Mouse (Mus musculus) MEL (cell line): ENCODE measurements around the gene Kcnj9. TPM values are rescaled to one million over a fixed set of nuclear protein-coding genes. Genes with fewer than 3 reads are reported as not detected.

ENCODE experiments used
- DNase-seq: peaks from one replicate; pipeline ENCODE4 v3.0.0; 2011; ENCODE audit warnings: low read depth, low spot score
- H3K27ac ChIP-seq: 2 replicates; pipeline ENCODE4 v1.5.1; 2012; ENCODE audit warnings: low read depth, mild to moderate bottlenecking, control low read depth, low read length, moderate library complexity; ENCODE audit not compliant: control insufficient read depth
- H3K27me3 ChIP-seq, 2 experiments: fragments of 150-350 bp in 1 of 2; sonication (generic) in 1 of 2; 2 replicates each; pipeline ENCODE4 v1.6.1; 2012; ENCODE audit warnings: low read length in 2 of 2, mild to moderate bottlenecking in 2 of 2, improper control_type of control experiment in 1 of 2, moderate library complexity in 1 of 2; ENCODE audit not compliant: insufficient read depth in 2 of 2, control insufficient read depth in 1 of 2
- H3K36me3 ChIP-seq, 2 experiments: 2 replicates each; pipeline ENCODE4 v1.6.1; 2012 to 2014; ENCODE audit warnings: low read length in 2 of 2, improper control_type of control experiment in 1 of 2, inconsistent platforms in 1 of 2, mild to moderate bottlenecking in 1 of 2; ENCODE audit not compliant: insufficient read depth in 2 of 2, control insufficient read depth in 1 of 2
- H3K4me1 ChIP-seq, 2 experiments: fragments of 150-350 bp in 1 of 2; sonication (generic) in 1 of 2; 2 replicates each; pipeline ENCODE4 v1.6.1; 2012; ENCODE audit warnings: low read length in 2 of 2, improper control_type of control experiment in 1 of 2, mild to moderate bottlenecking in 1 of 2; ENCODE audit not compliant: insufficient read depth in 2 of 2, control insufficient read depth in 1 of 2
- H3K4me3 ChIP-seq, 2 experiments: fragments of 150-350 bp in 1 of 2; sonication (generic) in 1 of 2; 2 replicates each; pipeline ENCODE4 v1.5.1; 2012; ENCODE audit warnings: low read depth in 2 of 2, low read length in 2 of 2, mild to moderate bottlenecking in 2 of 2, moderate library complexity in 2 of 2, control low read depth in 1 of 2, improper control_type of control experiment in 1 of 2; ENCODE audit not compliant: control insufficient read depth in 1 of 2, insufficient read depth in 1 of 2
- H3K79me2 ChIP-seq: 2 replicates; pipeline ENCODE4 v1.6.1; 2012; ENCODE audit warnings: mild to moderate bottlenecking, low read length, moderate library complexity; ENCODE audit not compliant: control insufficient read depth, poor library complexity, insufficient read depth
- H3K9ac ChIP-seq: 2 replicates; pipeline ENCODE4 v1.6.1; 2012; ENCODE audit warnings: low read depth, mild to moderate bottlenecking, control low read depth, low read length, moderate library complexity; ENCODE audit not compliant: control insufficient read depth, poor library complexity, severe bottlenecking
- H3K9me3 ChIP-seq: fragments of 150-350 bp; sonication (generic); replicated peaks from 2 replicates; pipeline ENCODE4 v1.6.1; 2012; ENCODE audit warnings: mild to moderate bottlenecking, low read length, improper control_type of control experiment, moderate library complexity; ENCODE audit not compliant: insufficient read depth
- BHLHE40 ChIP-seq: IDR thresholded peaks from 2 replicates; pipeline ENCODE4 v1.6.1; 2012; ENCODE audit warnings: low read depth, mild to moderate bottlenecking, inconsistent platforms, low read length, improper control_type of control experiment, borderline replicate concordance
- CTCF ChIP-seq, 3 experiments: IDR thresholded peaks in 2 of 3; conservative IDR thresholded peaks in 1 of 3; 2 replicates each; pipeline ENCODE4 v1.5.1; 2011 to 2012; ENCODE audit warnings: low read length in 3 of 3, low read depth in 2 of 3, mild to moderate bottlenecking in 2 of 3, improper control_type of control experiment in 1 of 3, inconsistent platforms in 1 of 3, mixed read lengths in 1 of 3, moderate library complexity in 1 of 3; ENCODE audit not compliant: control insufficient read depth in 1 of 3, insufficient read depth in 1 of 3, poor library complexity in 1 of 3, severe bottlenecking in 1 of 3
- EP300 ChIP-seq, 2 experiments: IDR thresholded peaks; 2 replicates each; pipeline ENCODE4 v1.6.1; 2011; ENCODE audit warnings: improper control_type of control experiment in 2 of 2, low read length in 2 of 2, low read depth in 1 of 2, mild to moderate bottlenecking in 1 of 2
- ETS1 ChIP-seq: IDR thresholded peaks from 2 replicates; pipeline ENCODE4 v1.6.1; 2012; ENCODE audit warnings: low read depth, mild to moderate bottlenecking, inconsistent platforms, low read length, improper control_type of control experiment, moderate library complexity
- GABPA ChIP-seq: IDR thresholded peaks from 2 replicates; pipeline ENCODE4 v1.6.1; 2012; ENCODE audit warnings: low read depth, mild to moderate bottlenecking, inconsistent platforms, low read length, improper control_type of control experiment, moderate library complexity
- MAX ChIP-seq: IDR thresholded peaks from 2 replicates; pipeline ENCODE4 v1.6.1; 2011; ENCODE audit warnings: low read length, improper control_type of control experiment
- MAZ ChIP-seq: IDR thresholded peaks from 2 replicates; pipeline ENCODE4 v1.6.1; 2012; ENCODE audit warnings: low read depth, mild to moderate bottlenecking, inconsistent platforms, low read length, improper control_type of control experiment
- MYC ChIP-seq: IDR thresholded peaks from 2 replicates; pipeline ENCODE4 v1.6.1; 2011; ENCODE audit warnings: low read depth, mild to moderate bottlenecking, low read length, improper control_type of control experiment, moderate library complexity
- NELFE ChIP-seq: IDR thresholded peaks from 2 replicates; pipeline ENCODE4 v1.6.1; 2011; ENCODE audit warnings: low read depth, low read length, improper control_type of control experiment
- NRF1 ChIP-seq: IDR thresholded peaks from 2 replicates; pipeline ENCODE4 v1.6.1; 2014; ENCODE audit warnings: low read depth, mild to moderate bottlenecking, inconsistent platforms, low read length, improper control_type of control experiment, moderate library complexity; ENCODE audit not compliant: poor library complexity, insufficient read depth, severe bottlenecking
- POLR2AphosphoS2 ChIP-seq: IDR thresholded peaks from 2 replicates; pipeline ENCODE4 v1.6.1; 2011; ENCODE audit warnings: low read length, improper control_type of control experiment
- POLR2AphosphoS5 ChIP-seq: IDR thresholded peaks from 2 replicates; pipeline ENCODE4 v1.6.1; 2012; ENCODE audit warnings: low read depth, borderline replicate concordance, mild to moderate bottlenecking, inconsistent platforms, low read length, moderate library complexity, mixed read lengths
- RAD21 ChIP-seq: IDR thresholded peaks from 2 replicates; pipeline ENCODE4 v1.6.1; 2011; ENCODE audit warnings: mild to moderate bottlenecking, low read depth, low read length, improper control_type of control experiment
- SIN3A ChIP-seq: IDR thresholded peaks from 2 replicates; pipeline ENCODE4 v1.6.1; 2012; ENCODE audit warnings: low read length, improper control_type of control experiment, inconsistent platforms
- SMC3 ChIP-seq: IDR thresholded peaks from 2 replicates; pipeline ENCODE4 v1.6.1; 2011; ENCODE audit warnings: low read depth, low read length, improper control_type of control experiment
- TBP ChIP-seq: IDR thresholded peaks from 2 replicates; pipeline ENCODE4 v1.8.0; 2011; ENCODE audit warnings: low read depth, low read length, improper control_type of control experiment
- TCF12 ChIP-seq: IDR thresholded peaks from 2 replicates; pipeline ENCODE4 v1.6.1; 2014; ENCODE audit warnings: low read depth, mild to moderate bottlenecking, inconsistent platforms, low read length, improper control_type of control experiment, moderate library complexity
- UBTF ChIP-seq: IDR thresholded peaks from 2 replicates; pipeline ENCODE4 v1.6.1; 2012; ENCODE audit warnings: low read depth, mild to moderate bottlenecking, inconsistent platforms, low read length, improper control_type of control experiment, moderate library complexity, borderline replicate concordance; ENCODE audit not compliant: insufficient read depth
- USF2 ChIP-seq, 2 experiments: IDR thresholded peaks; 2 replicates each; pipeline ENCODE4 v1.6.1; 2011 to 2012; ENCODE audit warnings: improper control_type of control experiment in 2 of 2, low read length in 2 of 2, borderline replicate concordance in 1 of 2, inconsistent platforms in 1 of 2, low read depth in 1 of 2, mild to moderate bottlenecking in 1 of 2; ENCODE audit not compliant: insufficient read depth in 1 of 2
- ZMIZ1 ChIP-seq: IDR thresholded peaks from 2 replicates; pipeline ENCODE4 v1.6.1; 2012; ENCODE audit warnings: low read depth, mild to moderate bottlenecking, inconsistent platforms, low read length, improper control_type of control experiment, moderate library complexity
- polyA plus RNA-seq, 2 experiments: library from polyadenylated mRNA; stranded (reverse) in 1 of 2; unstranded in 1 of 2; fragments of >175 nt in 1 of 2; fragments of >200 nt in 1 of 2; gene quantifications; 2 replicates each; pipeline versions ENCODE4 v1.2.1 to v1.2.4; 2012; ENCODE audit warnings: low replicate concordance in 2 of 2, low read depth in 1 of 2; ENCODE audit not compliant: insufficient read length in 2 of 2, insufficient read depth in 1 of 2, missing spikeins in 1 of 2
- total RNA-seq: library from RNA; depleted of rRNA; stranded (reverse); fragments of 300-350 nt; gene quantifications from 2 replicates; pipeline ENCODE4 v1.2.3, GENCODE M21; 2012

Kcnj9 gene
- total and polyA plus RNA-seq, 3 experiments: 0.08 TPM; not detected in 2

- no peak overlapping the region for H3K4me3 ChIP-seq
- TF ChIP-seq USF2 (IDR thresholded peaks at IDR 0.05; ENCODE audit: borderline replicate concordance in 1 of 2, insufficient read depth in 1 of 2, low read depth in 1 of 2, low read length in 2 of 2) (no peak), SMC3 (no peak), TCF12 (no peak), MYC (no peak), POLR2AphosphoS2 (no peak), GABPA (no peak), EP300 (IDR thresholded peaks at IDR 0.05; ENCODE audit: low read depth in 1 of 2, low read length in 2 of 2) (no peak), TBP (no peak), RAD21 (no peak), POLR2AphosphoS5 (no peak), MAX (no peak), BHLHE40 (no peak), UBTF (no peak), ETS1 (no peak), MAZ (no peak), SIN3A (no peak), CTCF (IDR thresholded peaks at IDR 0.05 in 2 of 3, conservative IDR thresholded peaks at IDR 0.05 in 1 of 3; ENCODE audit: control insufficient read depth in 1 of 3, insufficient read depth in 1 of 3, low read depth in 2 of 3, low read length in 3 of 3, poor library complexity in 1 of 3, severe bottlenecking in 1 of 3) (no peak), ZMIZ1 (no peak), NELFE (no peak), NRF1 (no peak)
- no peaks in the 10 kb centered on the region for H3K9me3 ChIP-seq
- H3K27me3 ChIP-seq: peaks cover 4 to 9% of the 10 kb centered on the region in 2 experiments
- H3K4me1 ChIP-seq: no peaks in the 10 kb centered on the region
- H3K27ac ChIP-seq: no peak overlapping the region
- no peak overlapping the region for H3K9ac ChIP-seq
- no peaks in the 10 kb centered on the region for H3K36me3 ChIP-seq
- H3K79me2 ChIP-seq: no peaks in the 10 kb centered on the region
- DNase-seq: no peak
Measured at GRCm38 (mm10) chr1:172349916-172350812, 21.0 kb upstream of the Kcnj9 start.
